Mouse (Mus musculus) colon, adult 2 months (tissue): ENCODE measurements around the gene Sprr2a2. TPM values are rescaled to one million over a fixed set of nuclear protein-coding genes. Genes with fewer than 3 reads are reported as not detected.

Source experiments
- polyA plus RNA-seq: library from polyadenylated mRNA; depleted of rRNA; stranded (reverse); fragments of >200 nt; gene quantifications from 2 replicates; pipeline ENCODE4 v1.2.3, GENCODE M21; 2012; rRNA removed

Gene Sprr2a2
- polyA plus RNA-seq, result 23,758 and 55,060 TPM in 2 replicates

GRCm38 (mm10) chr3:92215569-92215968 lies at the start of gene Sprr2a2, which contains the start of gene Sprr2a1:
Gene Sprr2a2, plus strand, starts transcription at chr3:92215920.
Gene Sprr2a1, plus strand, starts transcription at chr3:92215799.

GRCm38 (mm10) chr3:92285101-92285500 lies 69.4 kb downstream of the Sprr2a2 start, which contains the start of gene Sprr2a3:
Gene Sprr2a3, plus strand, starts transcription at chr3:92285417.

Other genes with a start within 250 kb of the Sprr2a2 start
- not detected in 2 replicates for gene Pglyrp3, start 201.3 kb upstream of the Sprr2a2 start, polyA plus RNA-seq
- gene Lor, start 132.8 kb upstream of the Sprr2a2 start, polyA plus RNA-seq, result 0.29 and 0.52 TPM in 2 replicates
- gene Prr9, start 92.0 kb upstream of the Sprr2a2 start, polyA plus RNA-seq, result not detected in 2 replicates
- gene Lelp1, start 73.2 kb upstream of the Sprr2a2 start, polyA plus RNA-seq, result not detected in 2 replicates
- 32.7 and 59.6 TPM in 2 replicates for gene Sprr2a1, start 121 bp upstream of the Sprr2a2 start, polyA plus RNA-seq
- 643 and 812 TPM in 2 replicates for gene Sprr2a3, start 69.5 kb downstream of the Sprr2a2 start, polyA plus RNA-seq
- not detected in 2 replicates for gene Sprr2b, start 100.7 kb downstream of the Sprr2a2 start, polyA plus RNA-seq
- not detected in 2 replicates for gene Sprr2d, start 123.2 kb downstream of the Sprr2a2 start, polyA plus RNA-seq
- gene Sprr2e, start 136.2 kb downstream of the Sprr2a2 start, polyA plus RNA-seq, result not detected in 2 replicates
- gene Sprr2f, start 149.3 kb downstream of the Sprr2a2 start, polyA plus RNA-seq, result not detected in 2 replicates
- 0.22 TPM in 1 of 2 replicates, not detected in the other for gene Sprr2h, start 169.8 kb downstream of the Sprr2a2 start, polyA plus RNA-seq
- not detected in 2 replicates for gene Sprr2i, start 192.1 kb downstream of the Sprr2a2 start, polyA plus RNA-seq
- gene Sprr2j-ps, start 202.2 kb downstream of the Sprr2a2 start, polyA plus RNA-seq, result not detected in 2 replicates
- gene Gm9774, start 213.5 kb downstream of the Sprr2a2 start, polyA plus RNA-seq, result 4.5 and 8.2 TPM in 2 replicates
- not detected in 2 replicates for gene Sprr2k, start 216.7 kb downstream of the Sprr2a2 start, polyA plus RNA-seq
- not detected in 2 replicates for gene Sprr1b, start 222.9 kb downstream of the Sprr2a2 start, polyA plus RNA-seq
- gene Sprr3, start 242.8 kb downstream of the Sprr2a2 start, polyA plus RNA-seq, result not detected in 2 replicates